Mouse (Mus musculus): ENCODE measurements around the gene Shroom3. TPM values are rescaled to one million over a fixed set of nuclear protein-coding genes. Genes with fewer than 3 reads are reported as not detected.

The Shroom3 gene
- polyA plus RNA-seq, 1 experiment from 2014 or later, result 2.9 TPM

DNA sequence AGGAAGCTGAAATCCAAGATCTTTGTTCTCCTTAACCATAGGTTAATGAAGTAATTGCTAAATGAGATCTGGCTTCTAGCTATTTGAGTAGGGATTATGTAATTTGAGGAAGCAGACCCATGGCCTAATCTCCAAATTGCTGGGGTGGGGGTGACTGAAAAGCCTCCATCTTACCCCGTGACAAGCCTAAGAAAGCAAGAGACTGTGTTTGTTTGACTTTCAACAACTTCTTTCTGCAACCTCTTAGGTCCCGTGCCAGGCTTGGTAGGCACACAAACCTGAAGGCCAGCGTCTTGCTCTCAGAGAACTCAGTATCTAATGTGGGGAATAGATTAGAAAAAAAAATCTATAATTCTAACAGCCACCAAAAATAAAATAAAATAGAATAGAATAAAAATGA, 138.1 kb downstream of the Shroom3 start:
- Histone ChIP-seq H3K9ac (replicated peaks) (no peak overlapping the region), H3K4me3 (no peak overlapping the region), H3K4me1 (peaks cover 8% of the 10 kb centered on the region; the same call in 1 of the 2 replicates), H3K4me2 (replicated peaks) (no peak overlapping the region), H3K9me3 (no peaks in the 10 kb centered on the region), H3K27ac (replicated peaks) (no peak overlapping the region), H3K27me3 (no peaks in the 10 kb centered on the region), H3K36me3 (no peaks in the 10 kb centered on the region)
- ATAC-seq (replicated peaks), result no peak
- WGBS, result 27% methylated on average over 3 of the region's 3 CpGs

DNA sequence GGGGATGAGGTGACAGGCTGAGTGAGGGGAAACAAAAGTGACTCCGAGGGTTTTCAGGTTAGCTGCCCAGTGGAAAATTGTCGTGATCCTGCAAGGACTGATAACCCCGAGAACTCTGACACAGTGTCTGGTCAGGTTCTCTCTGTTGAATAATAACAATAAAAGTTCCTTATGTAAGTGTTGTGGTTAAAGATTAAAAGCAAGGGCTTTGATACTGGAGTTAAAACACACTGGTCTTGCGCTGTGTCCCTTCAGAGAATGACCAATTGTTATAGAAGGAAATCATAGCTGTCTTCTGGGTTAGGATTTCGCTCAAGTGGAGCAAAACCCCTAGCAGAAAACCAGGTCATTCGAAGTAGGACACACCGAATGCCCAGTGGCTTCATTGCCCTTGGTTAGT, 140.3 kb downstream of the Shroom3 start:
- no peak overlapping the region for H3K4me3 ChIP-seq
- 90% methylated on average over 7 of the region's 7 CpGs for WGBS
- no peaks in the 10 kb centered on the region for H3K36me3 ChIP-seq
- no peak overlapping the region for H3K27ac ChIP-seq (replicated peaks)
- no peak for ATAC-seq (replicated peaks)
- H3K9ac ChIP-seq (replicated peaks), result no peak overlapping the region
- H3K27me3 ChIP-seq, result no peaks in the 10 kb centered on the region
- H3K4me1 ChIP-seq, result no peaks in the 10 kb centered on the region
- H3K9me3 ChIP-seq, result no peaks in the 10 kb centered on the region
- H3K4me2 ChIP-seq (replicated peaks), result no peak overlapping the region

DNA sequence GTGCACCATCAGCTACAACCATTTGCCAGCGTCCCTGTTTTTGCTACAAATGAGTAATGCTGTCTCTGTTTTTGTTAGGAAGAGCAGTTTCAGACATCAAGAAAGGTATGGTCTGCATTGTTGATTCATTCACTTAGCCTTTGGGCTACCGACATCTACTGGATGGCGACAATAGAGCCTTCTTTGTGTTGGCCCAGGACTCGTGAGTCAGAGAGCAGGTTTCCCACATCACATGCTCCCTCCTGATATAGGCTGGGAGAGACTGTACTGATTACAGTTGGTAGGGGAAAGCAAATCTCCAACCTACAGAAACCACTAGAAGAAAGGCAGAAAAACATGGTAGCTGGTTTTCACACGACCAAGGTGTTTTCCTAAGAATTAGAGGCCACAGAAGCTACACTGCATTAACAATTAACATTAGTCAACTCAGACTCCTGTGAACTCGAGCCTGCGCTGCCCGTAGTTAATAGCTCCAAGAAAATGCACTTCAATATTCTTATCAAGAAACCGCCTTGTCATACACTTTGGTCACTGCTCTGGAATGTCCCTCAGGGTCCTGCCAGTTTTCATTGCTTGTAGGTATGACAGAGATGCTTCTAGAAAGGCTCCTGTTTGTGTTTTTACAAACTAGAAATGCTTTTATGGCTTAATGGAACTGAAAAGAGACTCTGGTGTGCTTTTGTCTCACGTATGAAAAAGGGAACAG, 141.2 kb downstream of the Shroom3 start:
- H3K27me3 ChIP-seq, result no peaks in the 10 kb centered on the region
- H3K9me3 ChIP-seq, result no peaks in the 10 kb centered on the region
- no peak overlapping the region for H3K9ac ChIP-seq (replicated peaks)
- WGBS, result 78% methylated on average over 10 of the region's 10 CpGs
- ATAC-seq (replicated peaks), result no peak
- H3K4me2 ChIP-seq (replicated peaks), result no peak overlapping the region
- H3K36me3 ChIP-seq, result no peaks in the 10 kb centered on the region
- no peak overlapping the region for H3K4me3 ChIP-seq
- no peaks in the 10 kb centered on the region for H3K4me1 ChIP-seq
- H3K27ac ChIP-seq (replicated peaks), result no peak overlapping the region

DNA sequence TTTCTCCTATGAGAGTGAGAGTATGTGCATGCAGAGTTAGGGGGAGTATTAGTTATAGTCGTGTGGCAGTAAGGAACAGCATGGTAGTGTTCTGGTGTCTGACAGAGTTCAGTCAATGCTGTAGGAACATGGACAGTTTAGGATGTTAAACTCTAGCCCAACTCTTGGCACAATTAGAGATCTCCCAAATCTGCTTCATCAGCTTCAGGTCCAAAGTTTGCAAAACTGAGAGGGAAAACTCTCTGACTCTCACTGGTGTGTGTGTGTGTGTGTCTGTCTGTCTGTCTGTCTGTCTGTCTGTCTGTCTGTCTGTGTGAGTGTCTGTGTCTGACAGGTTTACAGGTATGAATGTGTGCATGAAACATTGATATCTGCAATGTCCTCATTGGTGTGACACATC, 147.2 kb downstream of the Shroom3 start:
- no peak overlapping the region for H3K27ac ChIP-seq (replicated peaks)
- no peak overlapping the region for H3K9ac ChIP-seq (replicated peaks)
- no peaks in the 10 kb centered on the region for H3K36me3 ChIP-seq
- no peak for ATAC-seq (replicated peaks)
- H3K27me3 ChIP-seq, result no peaks in the 10 kb centered on the region
- H3K4me1 ChIP-seq, result no peaks in the 10 kb centered on the region
- H3K9me3 ChIP-seq, result no peaks in the 10 kb centered on the region
- no peak overlapping the region for H3K4me2 ChIP-seq (replicated peaks)
- no peak overlapping the region for H3K4me3 ChIP-seq
- 66% methylated on average over 1 of the region's 1 CpGs for WGBS

DNA sequence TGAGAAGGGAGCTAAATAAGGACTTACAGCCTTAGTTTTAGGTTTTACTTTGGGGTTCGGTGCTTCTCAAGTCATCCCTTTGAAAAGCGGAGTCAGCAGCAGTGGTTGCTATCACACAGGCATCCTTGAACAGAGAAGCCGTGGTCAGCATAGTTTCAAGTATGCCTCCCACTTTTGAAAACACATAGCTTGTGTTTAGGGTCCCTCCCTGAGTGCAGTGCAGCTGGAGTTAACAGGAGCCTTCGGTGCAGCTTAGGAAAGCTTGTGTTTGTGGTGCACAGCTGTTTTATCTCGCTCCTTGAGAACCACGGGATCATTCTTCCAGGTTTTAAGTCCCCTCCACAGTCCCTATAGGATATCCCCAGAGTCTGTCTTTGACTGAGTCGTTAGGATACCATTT, 151.3 kb downstream of the Shroom3 start:
- Histone ChIP-seq H3K4me1 (peaks cover 13% of the 10 kb centered on the region), H3K4me2 (replicated peaks) (no peak overlapping the region), H3K27ac (replicated peaks) (no peak overlapping the region), H3K36me3 (no peaks in the 10 kb centered on the region), H3K9ac (replicated peaks) (no peak overlapping the region), H3K27me3 (no peaks in the 10 kb centered on the region), H3K9me3 (no peaks in the 10 kb centered on the region), H3K4me3 (no peak overlapping the region)
- WGBS, result 65% methylated on average over 7 of the region's 7 CpGs
- no peak for ATAC-seq (replicated peaks)

DNA sequence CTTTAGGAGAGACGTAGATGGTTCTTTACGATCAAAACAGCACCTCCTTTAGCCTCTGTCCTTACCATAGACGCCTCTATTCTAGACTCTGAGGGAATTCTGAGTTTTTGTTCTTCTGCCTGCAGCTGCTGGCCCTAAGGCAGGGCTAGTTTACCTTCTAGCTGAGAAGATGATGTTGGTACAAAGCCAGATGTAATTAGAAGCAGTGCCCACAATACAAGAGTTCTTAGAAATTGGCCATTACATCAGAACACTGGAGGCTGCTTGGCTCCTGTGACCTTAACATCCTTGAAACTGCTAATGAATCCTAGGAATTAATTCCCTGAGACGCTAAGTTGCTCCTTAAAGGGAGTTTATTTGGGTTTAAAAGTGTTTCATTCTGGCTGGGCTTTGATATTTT, 154.1 kb downstream of the Shroom3 start:
- Histone ChIP-seq H3K27me3 (no peaks in the 10 kb centered on the region), H3K27ac (replicated peaks) (0 out of 2 replicates have a peak overlapping the region, but pooled peaks have one; percentile 28), H3K36me3 (no peaks in the 10 kb centered on the region), H3K9ac (replicated peaks) (no peak overlapping the region), H3K9me3 (no peaks in the 10 kb centered on the region), H3K4me3 (no peak overlapping the region), H3K4me1 (peaks cover 24% of the 10 kb centered on the region), H3K4me2 (replicated peaks) (no peak overlapping the region)
- no peak for ATAC-seq (replicated peaks)
- WGBS, result 13% methylated on average over 4 of the region's 4 CpGs

DNA sequence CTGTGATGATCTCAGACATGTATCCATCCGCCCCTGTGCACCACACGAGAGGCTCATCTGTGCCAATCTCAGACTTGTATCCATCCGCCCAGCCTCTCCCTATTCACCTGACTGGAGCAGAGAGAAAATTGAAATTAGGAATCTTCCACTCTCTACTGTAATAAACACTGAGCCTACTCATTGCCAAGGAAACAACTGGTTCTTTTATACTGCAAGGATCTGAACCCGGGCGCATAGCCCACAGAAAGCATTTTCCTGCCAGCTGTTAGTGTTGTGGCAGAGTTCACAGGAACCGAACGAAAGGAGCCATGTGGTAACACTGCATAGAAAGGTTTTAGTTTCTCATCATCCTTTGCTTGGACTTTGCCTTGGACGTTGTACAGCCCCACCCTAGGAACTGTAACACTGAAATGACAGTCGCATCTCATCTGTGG, 155.1 kb downstream of the Shroom3 start:
- H3K9ac ChIP-seq (replicated peaks), result no peak overlapping the region
- no peak overlapping the region for H3K27ac ChIP-seq (replicated peaks)
- H3K27me3 ChIP-seq, result no peaks in the 10 kb centered on the region
- H3K4me2 ChIP-seq (replicated peaks), result no peak overlapping the region
- WGBS, result 64% methylated on average over 9 of the region's 9 CpGs
- no peaks in the 10 kb centered on the region for H3K9me3 ChIP-seq
- H3K4me1 ChIP-seq, result peaks cover 34% of the 10 kb centered on the region
- no peaks in the 10 kb centered on the region for H3K36me3 ChIP-seq
- ATAC-seq (replicated peaks), result 0 out of 2 replicates have a peak, but pooled peaks have one; percentile 21
- H3K4me3 ChIP-seq, result no peak overlapping the region

DNA sequence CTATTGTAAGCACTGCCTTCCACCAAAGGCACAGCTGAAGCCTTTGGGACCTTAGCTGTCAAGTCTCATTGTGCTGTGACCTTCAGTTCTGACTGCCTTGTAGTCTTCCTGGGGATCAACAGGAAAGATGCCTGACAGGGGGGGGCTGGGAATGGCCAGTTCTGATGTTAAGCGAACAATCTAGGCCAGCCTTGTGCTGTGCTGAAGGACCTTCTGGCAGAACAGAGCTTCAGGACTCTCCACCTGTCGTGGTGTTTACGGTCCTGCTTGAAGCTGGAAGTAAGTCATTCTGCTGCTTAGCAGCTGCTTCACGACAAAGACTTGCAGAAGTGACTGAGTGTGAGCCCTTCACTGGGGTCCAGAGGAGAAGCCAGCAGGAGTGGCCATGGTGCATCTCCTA, 156.1 kb downstream of the Shroom3 start:
- peaks cover 42% of the 10 kb centered on the region for H3K4me1 ChIP-seq
- H3K9ac ChIP-seq (replicated peaks), result no peak overlapping the region
- H3K27me3 ChIP-seq, result no peaks in the 10 kb centered on the region
- H3K27ac ChIP-seq (replicated peaks), result no peak overlapping the region
- no peaks in the 10 kb centered on the region for H3K9me3 ChIP-seq
- no peaks in the 10 kb centered on the region for H3K36me3 ChIP-seq
- no peak for ATAC-seq (replicated peaks)
- no peak overlapping the region for H3K4me3 ChIP-seq
- 82% methylated on average over 4 of the region's 4 CpGs for WGBS
- no peak overlapping the region for H3K4me2 ChIP-seq (replicated peaks)

DNA sequence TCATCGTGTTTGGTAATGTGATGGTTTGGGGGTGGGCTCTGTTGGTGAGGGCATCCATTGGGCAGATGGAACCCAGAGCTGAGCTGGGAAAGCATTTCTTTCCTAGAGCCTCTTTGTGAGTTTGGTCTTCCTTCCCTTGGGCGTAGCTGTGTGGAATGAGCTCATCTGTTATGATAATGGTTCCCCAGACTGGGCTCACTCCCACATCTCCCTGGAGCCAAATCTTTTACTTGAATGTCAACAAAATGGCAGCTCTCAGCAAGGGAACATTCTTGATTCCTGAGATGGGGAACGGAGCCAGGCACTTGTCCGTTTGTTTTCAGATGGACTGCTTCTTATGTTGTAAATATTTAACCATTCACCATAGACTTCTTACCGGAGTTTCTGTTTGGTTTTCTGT, 158.2 kb downstream of the Shroom3 start:
- Histone ChIP-seq H3K9ac (replicated peaks) (no peak overlapping the region), H3K4me3 (no peak overlapping the region), H3K9me3 (no peaks in the 10 kb centered on the region), H3K36me3 (no peaks in the 10 kb centered on the region), H3K4me1 (peaks cover 46% of the 10 kb centered on the region), H3K27ac (replicated peaks) (peak overlapping the region; percentile 17; the same call in 1 of the 2 replicates), H3K4me2 (replicated peaks) (no peak overlapping the region), H3K27me3 (no peaks in the 10 kb centered on the region)
- ATAC-seq (replicated peaks), result peak; percentile 69
- 54% methylated on average over 5 of the region's 5 CpGs for WGBS

DNA sequence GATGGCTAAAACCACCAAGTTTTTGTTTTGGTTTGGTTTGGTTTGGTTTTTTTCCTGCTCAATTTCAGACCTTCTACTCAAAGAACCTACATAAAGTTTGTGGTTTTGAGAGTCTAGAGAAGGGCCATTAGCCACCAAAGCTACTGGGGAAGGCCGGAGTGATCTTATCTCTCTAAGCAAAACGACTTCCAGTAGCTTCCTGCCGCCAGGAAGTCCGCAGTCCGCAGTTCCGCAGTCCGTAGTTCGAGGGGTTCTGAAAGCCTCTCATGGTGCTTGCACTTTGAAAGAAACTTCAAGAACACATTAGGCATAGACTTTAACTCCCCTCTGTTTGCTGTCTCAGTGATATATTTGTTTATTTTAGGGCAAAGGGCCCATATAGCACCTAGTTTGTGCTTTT, 159.2 kb downstream of the Shroom3 start:
- Histone ChIP-seq H3K4me3 (no peak overlapping the region), H3K4me1 (peaks cover 43% of the 10 kb centered on the region), H3K9ac (replicated peaks) (no peak overlapping the region), H3K9me3 (no peaks in the 10 kb centered on the region), H3K36me3 (no peaks in the 10 kb centered on the region), H3K27me3 (no peaks in the 10 kb centered on the region), H3K4me2 (replicated peaks) (no peak overlapping the region), H3K27ac (replicated peaks) (no peak overlapping the region)
- ATAC-seq (replicated peaks), result no peak
- 85% methylated on average over 8 of the region's 8 CpGs for WGBS

DNA sequence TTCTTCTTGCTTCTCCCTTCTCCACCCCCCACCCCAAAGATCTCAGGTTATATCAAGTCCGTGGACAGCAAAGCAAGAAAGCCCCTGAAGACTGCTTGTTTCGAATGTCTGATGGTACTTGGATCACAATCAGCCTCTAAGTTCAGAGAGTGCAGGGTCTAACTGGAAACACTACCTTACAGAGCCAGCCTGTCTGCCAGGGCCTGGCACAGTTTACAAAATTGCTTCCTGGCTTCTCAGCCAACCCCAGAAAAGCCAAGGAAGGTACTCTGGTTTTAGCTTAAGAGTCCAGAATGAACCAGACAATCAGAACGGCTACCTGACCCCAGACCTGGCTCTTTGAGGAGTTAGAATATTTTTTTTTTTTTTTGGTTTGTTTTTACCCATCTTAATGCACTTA, 159.6 kb downstream of the Shroom3 start:
- no peak overlapping the region for H3K4me3 ChIP-seq
- H3K4me2 ChIP-seq (replicated peaks), result no peak overlapping the region
- H3K36me3 ChIP-seq, result no peaks in the 10 kb centered on the region
- ATAC-seq (replicated peaks), result no peak
- H3K27me3 ChIP-seq, result no peaks in the 10 kb centered on the region
- 66% methylated on average over 3 of the region's 3 CpGs for WGBS
- H3K27ac ChIP-seq (replicated peaks), result no peak overlapping the region
- H3K9me3 ChIP-seq, result no peaks in the 10 kb centered on the region
- H3K9ac ChIP-seq (replicated peaks), result no peak overlapping the region
- peaks cover 38% of the 10 kb centered on the region for H3K4me1 ChIP-seq

DNA sequence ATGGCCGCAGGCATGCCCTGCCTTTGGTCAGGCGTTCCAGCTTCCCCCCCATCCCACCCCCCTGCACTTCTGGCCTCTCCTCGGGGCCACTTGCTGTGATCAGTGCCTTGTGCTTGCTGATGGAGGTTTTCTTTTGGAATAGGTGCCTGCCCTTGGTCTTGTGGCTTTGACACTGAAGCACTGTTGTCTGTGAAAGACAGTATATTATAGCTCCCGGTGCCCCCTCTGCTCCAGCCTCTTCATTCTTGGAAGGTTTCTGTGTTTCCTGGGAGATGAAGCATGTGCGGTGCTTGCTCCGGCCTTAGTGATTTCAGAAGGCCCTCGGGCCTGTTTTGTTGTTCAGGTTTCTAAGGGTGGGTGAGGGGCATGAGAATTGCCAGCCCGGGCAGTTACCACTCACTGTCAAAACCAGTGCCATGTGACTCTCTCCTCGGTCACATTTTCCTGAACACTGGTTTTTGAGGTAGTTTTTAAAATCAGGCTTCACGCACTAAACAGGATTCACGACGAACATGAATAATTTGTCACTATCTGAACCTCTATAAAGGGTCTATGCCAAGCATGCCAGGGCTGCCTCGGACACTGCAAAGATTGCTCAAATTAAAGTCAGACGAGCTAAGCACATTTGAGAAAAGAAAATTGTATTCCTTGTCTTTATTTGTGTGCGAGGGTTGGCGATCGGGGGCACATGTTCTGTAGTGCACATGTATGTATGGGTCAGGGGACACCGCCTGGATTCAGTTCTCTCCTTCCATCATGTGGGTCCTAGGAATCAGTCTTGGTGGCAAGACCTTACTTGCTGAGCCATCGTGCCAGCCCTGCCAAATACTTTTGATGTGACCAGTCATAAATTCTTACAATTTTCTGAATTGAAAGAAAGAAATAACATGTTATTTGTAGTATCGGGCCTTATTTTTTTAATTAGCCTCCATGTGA, 160.9 kb downstream of the Shroom3 start:
- Histone ChIP-seq H3K4me2 (replicated peaks) (no peak overlapping the region), H3K27ac (replicated peaks) (0 out of 2 replicates have a peak overlapping the region, but pooled peaks have one; percentile 25)
- 30% methylated on average over 20 of the region's 20 CpGs for WGBS

More for the DNA sequence above, 160.9 kb downstream of the Shroom3 start:
- H3K27me3 ChIP-seq, result no peaks in the 10 kb centered on the region
- peaks cover 33% of the 10 kb centered on the region for H3K4me1 ChIP-seq
- ATAC-seq (replicated peaks), result peak; percentile 62
- H3K9ac ChIP-seq (replicated peaks), result no peak overlapping the region
- H3K36me3 ChIP-seq, result no peaks in the 10 kb centered on the region
- H3K4me3 ChIP-seq, result no peak overlapping the region
- H3K9me3 ChIP-seq, result no peaks in the 10 kb centered on the region
